Mouse (Mus musculus) lung, adult 2 months (tissue): ENCODE data around the gene Slc23a2.

Experiments
- CTCF ChIP-seq: fragments of 200-500 bp; IDR thresholded peaks from 2 replicates; pipeline ENCODE4 v1.5.1; 2011; ENCODE audit warnings: mild to moderate bottlenecking, low read length, control low read depth; ENCODE audit not compliant: insufficient read depth
- POLR2A ChIP-seq: fragments of 200-500 bp; IDR thresholded peaks from 2 replicates; pipeline ENCODE4 v1.6.1; 2011; ENCODE audit warnings: low read depth, mild to moderate bottlenecking, control low read depth, low read length, borderline replicate concordance; ENCODE audit errors: extremely low read depth

DNA sequence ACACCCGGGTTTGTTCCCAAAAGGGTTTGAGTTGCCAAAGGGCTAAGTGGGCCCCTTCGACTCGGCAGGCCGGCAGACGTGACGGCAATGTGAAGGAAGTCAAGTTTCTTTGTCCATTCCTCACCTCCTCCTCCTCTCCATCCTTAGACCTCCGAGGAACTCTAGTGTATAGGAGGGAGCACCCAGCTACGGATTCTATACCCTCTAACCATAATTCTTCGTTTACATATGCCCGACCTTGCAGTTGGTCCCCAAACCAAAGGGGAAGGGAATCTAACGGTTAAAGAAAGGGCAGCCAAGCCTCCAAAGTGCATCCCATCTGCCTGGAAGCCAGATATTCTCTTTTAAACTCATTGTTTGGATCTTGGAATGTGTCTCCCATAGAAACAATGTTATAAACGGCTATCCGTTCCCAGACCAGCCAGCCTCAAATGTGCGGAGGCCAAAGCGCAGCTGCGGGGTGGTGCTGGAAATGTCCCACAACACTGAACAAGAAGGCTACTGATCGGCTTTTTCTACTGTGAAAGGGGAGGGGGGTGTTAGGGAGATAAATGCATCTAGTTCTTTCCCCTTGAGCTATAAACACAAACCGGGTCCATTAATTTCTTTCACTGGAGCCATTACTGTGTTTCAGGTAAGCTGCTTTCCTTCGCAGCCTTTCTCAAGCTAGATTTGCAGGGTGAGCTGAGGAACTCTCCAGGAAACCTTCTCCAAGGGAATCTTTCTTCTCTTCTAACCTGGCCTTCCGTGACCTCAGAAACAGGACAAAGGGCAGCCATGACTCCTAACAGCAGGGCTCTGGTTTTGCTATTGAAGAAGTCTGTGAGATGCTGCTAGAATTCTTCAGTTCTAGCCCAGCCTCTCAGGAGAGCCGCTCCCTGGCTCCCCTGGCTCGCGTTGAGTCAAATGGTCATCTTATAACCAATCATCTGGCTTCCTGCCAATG lies 114.2 kb downstream of the Slc23a2 start:
- no peak for TF ChIP-seq CTCF
- no peak for TF ChIP-seq POLR2A
